Mouse (Mus musculus) adrenal gland, postnatal 25 days (tissue): ENCODE results near the gene Amz1. TPM values are rescaled to one million over a fixed set of nuclear protein-coding genes. Genes with fewer than 3 reads are reported as not detected.

Source experiments
- DNase-seq: peaks from one replicate; pipeline ENCODE4 v3.0.0; 2021; ENCODE audit warnings: mixed read lengths
- total RNA-seq: library from RNA; stranded (reverse); gene quantifications from 2 replicates; pipeline ENCODE4 v1.2.3, GENCODE M21; 2021

Amz1 gene
- total RNA-seq, 1 experiment from 2014 or later, result 1.0 TPM

DNA sequence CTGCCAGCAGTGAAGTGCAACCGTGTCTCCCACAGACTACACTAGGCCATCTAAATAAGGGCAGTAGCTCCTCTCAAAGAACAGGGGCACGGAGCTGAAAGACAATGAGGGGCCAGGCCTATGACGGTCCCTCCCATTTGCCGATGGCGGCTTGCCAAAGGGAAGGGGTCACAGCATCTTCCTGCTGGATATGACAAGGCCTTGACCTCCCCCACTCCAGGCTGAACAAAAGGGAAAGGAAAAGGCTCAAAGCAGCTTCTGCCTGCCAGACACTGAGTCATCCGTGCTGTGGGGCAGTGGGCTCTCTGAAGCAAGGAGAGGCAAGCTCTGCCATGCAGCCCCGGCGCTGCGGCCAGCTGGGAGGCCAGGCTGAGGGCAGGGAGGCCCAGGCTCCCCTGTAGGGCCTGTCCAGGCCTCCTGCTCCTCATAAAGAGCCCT lies 43.8 kb downstream of the Amz1 start:
- peak; percentile 87 for DNase-seq

DNA sequence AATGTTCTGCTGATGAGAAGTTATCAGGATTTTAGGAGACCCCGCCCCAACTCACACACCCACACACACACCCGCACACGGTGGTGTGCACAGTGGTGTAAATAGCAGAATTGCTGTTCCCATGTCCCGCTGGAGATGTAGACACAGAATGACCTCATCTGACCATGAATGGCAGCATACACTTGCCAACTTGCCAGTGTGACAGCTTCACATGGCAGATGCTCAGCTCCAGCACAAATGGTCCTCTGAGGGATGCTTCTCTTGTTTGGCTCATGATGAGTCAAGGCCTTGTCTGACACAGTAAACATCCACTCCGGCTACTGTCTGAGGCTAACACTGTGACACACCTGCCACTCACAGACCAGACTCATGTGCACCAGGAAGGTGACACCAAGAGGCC lies 44.4 kb downstream of the Amz1 start:
- peak; percentile 23 for DNase-seq

DNA sequence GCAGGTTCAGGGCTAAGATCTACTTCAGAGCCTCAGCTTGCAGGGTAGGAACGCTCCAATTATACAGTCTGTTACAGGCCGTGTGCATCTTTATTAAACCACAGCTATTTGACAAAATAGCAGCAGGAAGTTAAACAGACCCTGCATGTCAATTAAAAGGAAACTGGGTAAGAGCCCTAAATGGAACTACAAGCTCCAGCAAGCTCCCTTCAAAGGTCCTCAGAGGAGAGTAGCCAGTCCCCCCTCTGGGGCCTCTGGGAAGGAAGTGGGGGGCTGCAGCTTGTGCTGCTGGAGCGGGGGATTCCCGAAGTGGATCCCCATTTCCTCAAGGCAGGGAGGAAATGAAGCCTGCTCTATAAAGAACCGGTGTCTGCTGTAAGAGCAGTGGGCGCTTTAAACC lies 47.7 kb downstream of the Amz1 start:
- no peak for DNase-seq

DNA sequence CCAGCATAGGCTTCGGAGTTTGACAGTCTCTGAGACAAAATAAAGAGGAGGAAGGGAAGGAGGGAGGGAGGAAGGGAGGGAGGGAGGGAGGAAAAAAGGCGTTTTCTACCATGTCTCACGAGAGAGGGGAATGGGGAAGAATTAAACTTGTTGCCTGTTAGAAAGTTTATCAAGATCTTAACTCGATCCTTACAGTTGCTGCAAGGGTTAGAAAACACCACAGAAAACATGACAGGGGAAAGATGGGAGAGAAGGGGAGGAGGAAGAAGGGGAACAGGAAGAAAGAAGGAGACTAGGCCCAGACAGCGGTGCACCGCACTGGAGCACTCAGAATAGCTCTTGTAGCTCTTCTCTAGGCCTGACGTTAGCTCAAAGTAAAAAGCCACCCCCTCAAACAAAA lies 48.2 kb downstream of the Amz1 start:
- DNase-seq, result no peak

DNA sequence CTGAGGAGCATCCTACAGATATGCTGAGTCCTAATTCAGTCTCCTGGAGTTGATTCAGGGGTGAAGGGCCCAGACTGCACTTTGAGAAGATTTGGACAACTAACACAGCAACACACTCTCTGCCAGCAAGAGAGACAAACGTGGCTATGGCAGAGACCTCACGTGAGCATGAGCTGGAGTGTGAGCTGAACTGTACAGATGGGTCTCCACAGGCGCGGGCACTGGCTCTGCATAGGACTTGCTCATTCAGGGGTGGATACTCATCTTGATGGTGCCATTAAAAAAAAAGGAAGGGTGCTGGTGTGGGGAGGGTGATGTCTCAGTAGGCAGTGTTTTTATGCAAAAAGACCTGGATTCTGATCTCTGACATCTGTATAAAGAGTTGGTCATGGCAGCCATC lies 51.2 kb downstream of the Amz1 start:
- DNase-seq, result no peak

DNA sequence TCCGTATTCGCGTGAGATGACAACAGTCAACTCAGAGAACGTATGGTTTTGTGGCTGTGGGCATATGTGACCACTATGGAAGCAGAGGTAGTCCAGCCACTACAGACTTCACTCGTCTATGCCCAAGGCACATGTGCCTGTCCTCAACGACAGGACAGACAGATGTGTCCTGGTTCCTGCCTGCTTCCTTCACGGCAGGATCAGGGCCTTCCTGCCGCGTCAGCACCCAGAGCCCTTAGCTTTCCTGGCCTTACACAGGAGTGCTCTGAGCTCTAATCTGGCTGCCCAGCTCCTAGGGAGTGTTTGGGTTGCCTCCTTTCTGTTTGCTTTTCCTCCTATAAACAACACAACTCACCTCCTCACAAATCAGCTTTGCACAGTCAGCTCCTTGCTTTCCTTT lies 53.0 kb downstream of the Amz1 start:
- DNase-seq, result no peak

DNA sequence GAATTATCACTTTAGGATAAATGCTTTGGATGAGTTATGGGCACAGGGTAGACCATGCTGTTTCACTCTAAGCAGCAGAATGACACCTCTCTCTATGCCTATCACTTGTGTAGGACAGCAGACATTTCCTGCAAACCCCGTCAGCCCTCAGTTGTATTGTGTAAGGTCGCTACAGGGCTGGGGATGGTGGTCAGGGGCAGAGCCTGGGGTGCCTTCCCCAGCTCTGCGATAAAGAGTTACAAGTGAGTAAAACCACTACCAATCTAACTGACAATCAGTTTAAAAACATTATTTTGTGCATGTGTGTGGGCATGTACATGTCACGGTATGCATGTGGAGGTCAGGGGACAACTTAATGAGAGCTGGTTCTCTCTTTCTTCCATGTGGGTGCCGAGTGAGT lies 57.2 kb downstream of the Amz1 start:
- no peak for DNase-seq

DNA sequence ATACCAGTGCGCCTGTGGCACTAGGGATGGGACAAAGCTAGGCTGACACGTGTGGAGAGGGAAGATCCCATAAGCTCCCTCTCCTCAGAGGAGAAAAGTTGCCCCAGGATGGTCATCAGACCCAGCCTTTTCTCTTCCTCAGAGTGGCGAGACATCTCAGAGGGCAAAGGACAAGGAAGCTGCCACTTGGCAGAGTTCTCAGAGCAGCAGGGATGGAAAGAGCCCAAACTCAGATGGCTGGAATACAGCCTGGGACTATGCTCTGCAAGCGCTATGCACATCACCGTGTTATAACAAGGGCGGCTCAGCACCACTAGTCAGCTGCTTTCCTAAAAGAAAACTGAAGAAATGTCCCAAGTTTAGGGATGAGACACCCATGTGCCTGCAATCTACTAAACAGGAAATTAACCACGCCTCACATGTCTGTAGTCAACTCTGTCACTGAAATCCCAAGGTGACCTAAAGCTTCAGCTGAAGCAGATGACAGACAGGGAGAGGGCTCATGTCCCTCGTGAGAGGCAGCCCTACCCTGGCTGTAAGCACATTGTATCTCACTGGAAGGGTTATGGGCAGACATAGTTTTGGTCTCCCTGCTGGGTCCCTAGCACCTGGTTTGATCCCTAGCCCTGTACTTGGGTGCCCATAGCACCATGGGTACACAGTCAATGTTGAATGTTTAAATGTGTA lies 58.1 kb downstream of the Amz1 start:
- no peak for DNase-seq

DNA sequence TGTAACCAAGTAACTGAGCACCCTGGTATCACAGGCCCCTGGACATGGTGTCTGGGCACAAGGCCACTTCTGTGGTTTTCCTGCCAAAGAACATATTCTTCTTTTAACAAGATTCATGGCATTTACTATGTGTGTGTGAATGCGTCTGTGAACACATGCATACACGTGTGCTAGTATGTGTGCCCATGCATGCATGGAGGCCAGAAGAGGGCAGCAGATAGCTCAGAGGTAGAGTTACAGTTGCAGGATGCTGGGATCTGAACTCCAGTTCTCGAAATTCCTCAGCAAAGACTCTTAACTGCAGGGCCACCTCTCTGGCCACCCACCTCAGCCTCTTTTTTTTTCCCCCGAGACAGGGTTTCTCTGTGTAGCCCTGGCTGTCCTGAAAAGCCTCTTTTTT lies 59.6 kb downstream of the Amz1 start:
- no peak for DNase-seq

DNA sequence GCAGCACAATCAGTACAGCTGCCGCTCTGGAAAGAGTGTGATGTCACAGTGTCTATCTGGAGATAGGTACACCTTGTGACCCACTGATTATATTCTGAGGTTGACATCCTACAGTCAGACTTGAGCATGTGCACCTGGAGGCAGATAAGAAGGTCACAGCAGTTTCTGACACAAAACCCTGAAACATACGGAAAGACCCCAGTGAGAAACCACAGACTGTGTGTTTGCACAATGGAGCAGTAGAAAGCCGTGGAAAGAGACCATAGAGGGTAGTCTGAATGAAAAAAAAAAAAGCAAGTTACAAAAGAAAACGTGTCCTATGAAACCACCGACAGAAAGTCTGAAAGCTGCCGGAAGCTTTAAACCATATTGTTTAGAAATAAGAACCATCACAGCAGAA lies 60.4 kb downstream of the Amz1 start:
- DNase-seq, result no peak

DNA sequence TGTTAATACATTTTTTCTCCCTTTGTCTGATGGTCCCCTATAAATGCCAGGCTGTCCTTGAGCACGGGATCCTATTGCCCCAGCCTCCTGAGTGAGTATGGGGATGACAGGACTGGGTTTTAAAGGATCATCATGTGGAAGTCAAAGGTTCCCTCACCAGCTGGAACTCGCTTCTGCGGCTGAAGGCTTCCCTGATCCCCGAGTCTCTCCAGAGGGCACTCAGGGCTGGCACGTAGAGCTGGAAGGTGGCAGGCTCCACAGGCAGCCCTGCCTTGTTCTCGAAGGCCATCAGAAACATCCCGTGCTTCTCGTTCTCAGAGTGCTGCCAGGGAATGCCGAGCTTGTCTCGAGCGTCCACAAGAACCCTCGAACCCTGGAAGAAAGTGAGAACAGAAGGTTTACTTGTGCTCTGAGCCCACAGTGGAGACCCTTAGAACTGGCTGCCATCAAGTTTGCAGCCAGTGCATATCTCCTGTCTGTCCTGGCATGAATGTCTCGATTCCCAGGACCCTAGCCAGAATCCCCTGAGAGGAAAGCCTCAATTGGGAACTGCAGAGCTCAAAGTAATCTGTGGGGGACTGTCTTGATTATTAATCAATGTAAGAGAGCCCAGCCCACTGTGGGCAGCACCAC lies 61.4 kb downstream of the Amz1 start:
- DNase-seq, result no peak

DNA sequence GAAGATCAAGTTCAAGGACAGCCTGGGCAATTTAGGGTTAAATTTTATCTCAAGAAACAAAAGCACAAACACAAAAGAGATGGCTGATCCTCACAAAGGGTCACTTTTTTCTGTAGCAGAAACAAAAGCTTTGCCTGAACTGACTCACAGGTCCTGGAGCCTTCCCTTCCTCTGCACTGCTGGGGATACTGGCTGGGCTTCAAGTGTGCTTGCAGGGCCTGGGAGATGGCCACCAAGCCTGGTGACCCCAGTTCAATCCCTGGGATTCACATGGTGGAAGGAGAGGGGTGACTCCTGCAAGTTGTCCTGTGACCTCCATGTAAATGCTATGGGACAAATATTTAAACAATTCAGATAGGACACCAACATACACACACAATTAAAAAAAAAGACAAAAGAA lies 65.6 kb downstream of the Amz1 start:
- no peak for DNase-seq

DNA sequence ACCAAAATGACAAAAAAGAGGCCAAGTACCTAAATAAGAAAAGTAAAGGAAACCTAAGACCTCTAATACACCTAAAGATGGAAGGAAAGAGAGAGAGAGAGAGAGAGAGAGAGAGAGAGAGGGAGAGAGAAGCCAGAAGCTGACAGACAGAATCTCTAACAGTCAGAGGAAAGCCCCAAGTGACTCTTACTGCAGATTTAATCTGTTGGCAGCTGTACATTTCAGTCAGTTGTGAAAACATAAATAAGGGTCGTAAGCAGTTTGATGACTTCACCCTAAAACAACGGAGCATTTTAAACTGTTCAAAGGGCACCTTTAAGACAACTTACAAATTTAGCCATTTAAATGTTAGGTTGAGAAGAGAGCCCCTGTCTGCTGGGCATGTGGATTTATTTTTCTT lies 66.5 kb downstream of the Amz1 start:
- DNase-seq, result no peak

DNA sequence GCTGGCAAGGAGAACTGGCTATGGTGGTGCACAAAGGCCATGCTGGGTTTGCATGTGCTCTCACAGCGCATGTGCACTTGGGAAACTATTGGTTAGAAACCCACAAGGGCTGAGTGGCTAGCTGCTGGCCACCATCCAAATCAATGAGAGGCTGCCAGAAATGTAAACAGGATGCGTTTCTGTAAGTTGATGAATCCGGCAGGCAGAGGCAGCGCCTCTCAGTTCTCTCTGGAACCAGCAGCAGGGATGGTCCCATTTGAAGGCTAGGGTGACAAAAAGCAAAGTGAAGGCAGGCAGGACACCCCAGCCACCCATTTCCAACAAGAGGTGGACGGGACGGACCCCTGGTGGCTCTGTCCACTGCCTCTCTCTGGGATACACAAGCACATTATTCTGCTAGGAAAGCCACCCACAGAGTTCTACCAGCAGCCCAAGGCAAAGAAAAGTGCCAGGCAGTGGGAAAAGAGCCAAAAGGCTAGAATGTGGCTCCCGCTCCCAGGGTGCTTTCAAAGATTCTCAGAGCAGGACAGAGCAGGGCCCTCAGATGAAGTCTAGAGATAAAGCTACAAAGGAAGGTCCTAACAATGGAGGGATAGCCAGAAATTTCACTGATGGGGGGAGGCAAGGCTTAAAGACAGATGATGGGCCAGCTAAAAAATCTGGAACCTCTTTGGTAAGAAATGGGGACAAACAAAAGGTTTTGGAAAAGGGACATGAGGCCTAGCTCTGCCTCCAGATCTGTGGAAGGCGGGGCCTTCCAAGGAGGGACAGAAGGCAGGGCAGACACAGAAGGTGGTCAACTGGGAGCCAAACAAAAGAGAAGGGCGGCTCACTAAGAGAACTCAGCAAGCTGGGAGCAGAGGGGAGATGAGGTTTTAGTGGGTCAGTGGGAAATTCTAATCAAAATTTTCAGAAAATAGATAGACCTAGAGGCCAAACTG lies 67.3 kb downstream of the Amz1 start:
- peak; percentile 34 for DNase-seq

DNA sequence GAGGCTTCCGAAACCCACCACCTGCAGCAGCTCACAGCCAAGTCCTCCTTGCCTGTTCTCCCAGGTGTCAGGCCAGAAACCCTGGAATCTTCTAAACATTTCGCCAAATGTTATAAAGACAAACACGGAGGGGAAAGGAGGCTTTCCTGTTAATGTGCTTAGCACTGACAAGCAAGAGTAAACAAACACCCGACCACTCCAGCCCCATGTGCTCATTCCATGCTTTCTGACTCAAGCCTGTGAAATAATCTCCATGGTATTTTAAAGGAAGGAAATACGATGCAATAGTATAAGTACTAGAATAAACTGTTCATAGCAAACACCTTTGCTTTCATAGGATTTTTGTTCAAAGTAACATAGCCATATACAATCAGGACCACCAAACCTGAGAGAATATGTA lies 68.3 kb downstream of the Amz1 start:
- no peak for DNase-seq

DNA sequence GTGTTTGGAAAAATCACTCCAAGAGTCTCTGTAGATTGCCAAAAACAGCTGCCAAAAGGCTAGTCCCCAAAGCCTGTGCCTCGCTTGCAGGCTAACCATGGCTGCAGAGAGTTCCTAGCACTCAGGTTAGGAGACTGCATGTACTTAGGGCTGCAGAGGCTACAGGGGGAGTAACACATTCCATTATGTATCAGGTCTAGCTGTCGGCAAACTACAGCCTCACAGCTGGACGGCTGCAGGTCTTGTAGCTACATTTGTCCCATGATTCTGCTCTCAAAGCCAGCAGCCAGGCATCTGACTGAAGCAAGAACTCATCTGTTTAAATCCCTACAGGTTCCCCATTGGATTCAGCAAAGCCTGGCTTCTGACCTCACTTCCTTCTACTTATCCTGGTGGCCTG lies 70.8 kb downstream of the Amz1 start:
- no peak for DNase-seq

DNA sequence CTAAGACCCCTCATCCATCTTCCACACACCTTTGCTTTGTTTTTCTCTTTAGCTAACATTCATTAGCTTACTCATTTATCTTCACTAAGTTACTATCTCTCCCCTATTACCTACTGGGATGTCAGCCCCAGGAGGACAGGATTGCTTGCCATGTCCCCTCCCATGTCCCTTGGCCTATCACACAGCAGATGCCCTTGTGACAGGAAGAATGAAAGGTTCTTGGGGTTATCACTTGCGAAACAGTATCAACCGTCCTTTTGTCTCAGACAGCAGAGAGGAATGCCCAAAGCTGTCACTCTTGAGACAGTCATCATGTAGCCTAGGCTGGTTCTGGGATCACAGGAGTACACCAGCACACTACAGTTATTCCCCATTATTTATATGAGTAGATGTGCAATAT lies 71.2 kb downstream of the Amz1 start:
- DNase-seq, result no peak

DNA sequence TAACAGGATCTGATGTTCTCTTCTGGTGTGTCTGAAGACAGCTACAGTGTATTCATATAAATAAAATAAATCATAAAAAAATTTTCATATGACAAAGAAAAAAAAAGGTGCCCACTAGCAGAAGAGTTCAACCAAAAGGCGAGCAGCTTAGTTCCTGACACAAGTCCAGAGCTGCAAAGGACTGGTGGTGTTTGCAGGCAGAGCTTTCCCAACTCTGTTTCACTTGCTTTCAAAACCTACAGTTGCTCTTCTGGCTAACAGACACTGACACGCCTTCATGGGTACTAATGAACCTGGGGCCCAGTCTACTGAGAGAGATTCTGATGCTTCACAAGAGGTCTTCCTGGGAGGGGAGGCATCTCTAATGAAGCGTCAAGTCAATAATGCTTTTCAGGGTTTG lies 72.1 kb downstream of the Amz1 start:
- no peak for DNase-seq

DNA sequence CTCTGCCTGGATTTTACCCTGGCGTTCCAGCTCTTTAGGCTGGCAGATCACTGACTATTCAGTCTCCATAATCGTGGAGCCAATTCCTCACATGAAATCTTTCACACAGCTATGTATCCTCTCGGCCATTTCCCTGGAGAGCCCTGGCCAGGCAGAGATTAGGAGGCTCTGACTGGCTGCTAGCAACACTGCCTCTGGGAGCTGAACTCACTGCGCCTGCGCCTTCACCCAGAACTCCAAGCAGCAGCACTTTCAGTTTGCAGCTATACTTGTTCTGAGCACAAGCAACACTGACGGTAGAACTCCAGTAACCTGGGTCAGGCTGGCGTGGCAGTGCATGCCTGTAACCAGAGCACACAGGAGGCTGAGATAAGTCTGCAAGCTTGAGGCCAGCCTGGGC lies 74.2 kb downstream of the Amz1 start:
- peak; percentile 58 for DNase-seq

DNA sequence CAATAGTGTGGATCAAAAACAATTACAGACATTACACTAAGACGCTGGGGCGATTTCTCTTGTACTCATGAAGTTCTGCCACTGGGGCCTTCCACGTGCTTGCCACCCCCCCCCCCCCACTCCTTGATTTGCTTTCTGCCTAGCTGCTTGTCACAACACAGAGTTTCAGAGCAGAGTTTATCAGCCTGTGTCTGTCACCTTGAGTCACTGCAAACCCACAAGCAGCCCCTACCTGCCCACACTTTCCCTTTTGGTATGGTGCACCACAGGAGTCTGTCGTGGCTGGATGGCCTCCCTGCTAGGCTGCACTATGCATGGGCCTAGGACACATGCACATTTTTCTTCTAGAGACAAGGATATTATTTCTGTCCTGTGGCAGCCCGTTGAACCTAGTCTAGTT lies 74.8 kb downstream of the Amz1 start:
- no peak for DNase-seq

DNA sequence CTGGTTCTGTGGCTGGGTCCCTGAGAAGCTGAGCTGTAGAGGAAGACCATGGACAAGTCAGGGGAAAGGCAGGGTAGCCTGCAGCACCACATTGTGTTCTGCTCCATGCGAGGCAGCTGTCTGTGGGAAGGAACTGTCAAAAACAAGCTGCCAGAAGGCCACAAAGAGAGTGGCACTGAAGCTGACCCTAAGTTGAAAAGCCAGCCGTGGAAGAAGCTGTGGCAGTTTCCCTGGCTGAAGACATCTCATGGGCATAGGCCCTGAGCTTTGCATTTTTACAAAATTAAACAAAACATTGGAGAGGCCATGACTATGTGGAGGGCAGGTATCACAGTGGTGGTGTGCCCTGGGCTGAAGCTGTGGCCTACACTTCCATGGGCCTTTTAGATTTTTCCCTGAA lies 75.3 kb downstream of the Amz1 start:
- DNase-seq, result no peak

DNA sequence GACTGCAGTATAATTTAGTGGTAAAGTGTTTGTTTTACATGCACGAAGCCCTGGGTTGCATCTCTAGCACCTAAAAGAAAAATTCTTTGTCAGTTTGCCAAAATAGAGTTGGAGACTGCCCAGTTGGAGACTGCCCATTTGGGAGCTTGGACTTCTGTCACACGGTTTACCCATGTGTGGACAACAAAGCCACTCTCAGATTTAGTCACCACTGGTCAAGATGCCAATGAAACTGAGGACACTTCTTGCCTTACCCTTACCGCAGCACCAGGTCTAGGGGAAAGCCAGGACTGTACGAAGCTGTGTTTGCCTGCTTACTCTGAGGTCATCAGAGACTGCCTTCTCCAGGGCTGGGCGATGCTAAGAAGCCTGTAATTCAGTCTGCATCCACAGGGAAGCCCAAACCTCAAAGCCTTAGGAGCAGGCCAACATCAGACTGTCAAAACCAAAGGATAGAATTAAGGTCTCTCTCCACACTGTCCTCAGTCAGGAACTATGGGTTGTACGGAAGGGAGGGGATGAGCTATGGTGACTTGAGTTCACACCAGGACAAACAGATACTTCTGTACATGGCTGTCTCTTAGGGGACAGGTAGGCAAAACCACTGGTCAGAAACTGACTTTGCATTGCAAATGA lies 76.5 kb downstream of the Amz1 start:
- DNase-seq, result no peak

DNA sequence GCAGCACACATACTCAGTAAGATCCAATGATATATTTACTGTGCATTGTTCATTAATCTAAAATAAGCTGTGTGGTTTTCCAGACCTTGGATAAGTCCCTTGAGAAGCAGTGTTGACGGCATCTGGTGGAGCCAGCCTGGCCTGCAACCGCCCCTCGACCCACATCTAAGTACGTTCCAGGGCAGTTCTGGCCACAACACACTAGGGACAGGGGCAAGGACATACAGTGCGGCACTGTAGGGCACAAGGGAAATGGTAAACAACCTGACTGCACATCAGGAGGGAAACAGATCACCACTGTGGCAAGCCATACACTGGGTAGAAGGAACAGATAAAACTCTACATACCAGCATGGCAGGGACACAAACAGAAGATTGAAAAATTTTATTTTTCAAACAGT lies 77.9 kb downstream of the Amz1 start:
- no peak for DNase-seq
